Mouse (Mus musculus) induced T-regulatory cell, adult 2 months (primary cell): ENCODE results near the gene Aldh1a2.

ENCODE experiments used
- DNase-seq: peaks from one replicate; pipeline ENCODE4 v3.0.0-alpha.2; 2012; ENCODE audit warnings: low read depth

Gene Aldh1a2

GRCm38 (mm10) chr9:71289810-71290209 is 74.2 kb downstream of the Aldh1a2 start:
- no peak for DNase-seq

- DNase-seq, result no peak
Measured at GRCm38 (mm10) chr9:71290730-71291129, 75.1 kb downstream of the Aldh1a2 start.

DNA sequence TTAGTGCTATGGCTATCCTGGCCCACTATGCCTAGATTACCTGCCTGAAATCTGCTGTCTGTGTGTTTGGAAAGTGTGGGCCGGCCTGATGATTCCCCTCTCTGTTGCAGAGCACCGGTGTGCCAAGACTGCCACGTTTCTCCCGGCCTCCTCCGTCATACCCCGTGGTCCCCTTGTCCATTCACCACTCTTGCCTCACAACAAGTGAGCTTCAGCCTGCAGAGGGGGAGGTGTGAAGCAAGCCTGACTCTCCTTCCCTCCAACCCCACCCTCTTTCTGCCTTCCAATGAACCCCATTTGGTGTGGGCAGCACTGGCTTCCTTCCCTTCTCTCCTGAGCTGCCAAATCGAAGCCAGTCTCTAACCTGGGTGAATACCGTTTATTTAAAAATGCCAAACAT is 79.9 kb downstream of the Aldh1a2 start:
- no peak for DNase-seq

DNA sequence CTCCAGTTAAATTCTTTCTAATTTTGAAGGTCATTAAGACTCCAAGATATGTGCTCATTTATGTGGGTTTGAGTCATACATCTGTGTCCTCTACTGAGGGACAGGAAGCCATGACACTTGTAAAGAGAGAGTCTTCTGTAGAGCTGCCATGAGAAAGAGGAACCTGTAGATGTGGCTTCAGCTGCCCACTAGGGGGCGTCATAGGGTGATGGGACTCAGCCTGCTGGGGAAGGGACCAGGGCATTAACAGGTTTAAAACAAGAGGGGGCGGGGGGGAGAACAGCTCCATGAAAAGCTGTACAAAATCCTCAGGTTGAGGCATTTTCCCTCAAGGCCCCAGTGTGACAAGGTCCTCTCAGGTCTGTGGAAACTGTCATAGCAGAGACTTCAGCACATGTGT is 88.0 kb downstream of the Aldh1a2 start:
- peak; percentile 3 for DNase-seq

DNA sequence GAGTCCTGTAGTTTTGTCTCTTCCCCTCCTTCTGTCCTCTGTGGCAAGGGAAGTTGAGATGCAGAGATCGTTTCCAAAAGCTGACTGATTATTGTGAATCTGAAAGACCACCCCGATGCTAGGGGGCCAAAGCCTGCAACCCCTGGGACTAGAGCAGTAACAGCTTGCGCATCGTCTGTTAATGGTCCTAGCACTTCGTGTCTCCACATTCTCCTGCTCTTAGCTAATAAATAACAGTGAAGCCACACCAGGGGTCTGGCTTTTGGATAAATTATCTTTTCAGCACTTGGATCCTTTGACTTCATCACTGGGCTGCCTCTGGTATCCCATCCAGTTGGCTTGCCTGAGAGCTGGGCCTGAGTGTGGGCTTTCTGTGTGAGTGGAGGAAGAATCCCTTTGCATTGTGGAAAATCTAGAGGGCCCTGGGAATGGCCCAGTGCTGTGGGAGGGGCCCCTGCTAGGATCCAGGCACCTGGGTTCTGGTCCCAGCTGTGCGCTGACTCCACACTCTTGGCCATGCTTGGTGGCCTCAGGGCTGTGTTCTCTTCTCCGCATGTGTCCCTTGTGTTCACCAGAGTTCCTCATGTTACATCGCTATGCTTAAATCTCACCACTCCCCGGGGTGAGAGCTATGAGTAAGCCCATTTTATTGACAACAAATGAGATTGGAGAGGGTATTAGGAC is 91.7 kb downstream of the Aldh1a2 start:
- DNase-seq, result no peak

- peak; percentile 9 for DNase-seq
Measured at GRCm38 (mm10) chr9:71315960-71316359, 100.4 kb downstream of the Aldh1a2 start.

GRCm38 (mm10) chr9:71317096-71317920 is 101.7 kb downstream of the Aldh1a2 start:
- no peak for DNase-seq

DNA sequence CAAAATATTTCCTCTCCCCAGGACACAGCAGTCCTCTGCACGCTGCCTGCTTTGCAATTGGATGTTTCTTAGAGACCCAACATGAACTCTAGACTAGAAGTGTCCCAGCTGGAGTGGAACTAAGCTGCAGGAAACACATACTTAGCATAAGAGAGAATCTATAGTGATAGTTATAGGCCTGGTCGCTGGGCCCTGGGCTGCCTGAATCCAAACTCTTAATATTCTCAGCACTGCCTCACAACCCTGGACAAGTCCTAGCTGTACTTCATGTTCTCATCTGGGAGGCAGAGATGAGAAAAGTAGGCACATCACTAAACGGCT is 102.3 kb downstream of the Aldh1a2 start:
- no peak for DNase-seq

- DNase-seq, result no peak
Measured at GRCm38 (mm10) chr9:71319776-71320175, 104.2 kb downstream of the Aldh1a2 start.

GRCm38 (mm10) chr9:71320246-71321155 is 104.9 kb downstream of the Aldh1a2 start:
- DNase-seq, result peak; percentile 40

DNA sequence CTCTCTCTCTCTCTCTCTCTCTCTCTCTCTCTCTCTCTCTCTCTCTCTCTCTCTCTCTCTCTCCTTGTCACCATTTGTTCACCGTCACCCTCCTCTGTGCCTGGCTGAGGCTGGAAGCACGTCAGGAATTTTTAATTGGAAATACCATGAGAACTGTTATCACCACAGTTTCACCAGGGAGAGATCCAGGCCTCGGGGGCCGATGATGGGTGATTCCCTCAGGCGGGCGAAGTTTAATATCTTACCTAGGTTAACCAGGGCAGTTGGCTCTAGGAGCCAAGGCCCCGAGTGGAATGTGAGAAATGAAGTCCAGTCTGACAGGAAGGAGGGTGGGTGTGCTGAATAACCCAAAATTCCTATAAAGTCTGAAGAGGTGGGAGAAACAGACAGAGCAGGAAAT is 105.8 kb downstream of the Aldh1a2 start:
- DNase-seq, result no peak

- no peak for DNase-seq
Measured at GRCm38 (mm10) chr9:71321871-71322270, 106.3 kb downstream of the Aldh1a2 start.

DNA sequence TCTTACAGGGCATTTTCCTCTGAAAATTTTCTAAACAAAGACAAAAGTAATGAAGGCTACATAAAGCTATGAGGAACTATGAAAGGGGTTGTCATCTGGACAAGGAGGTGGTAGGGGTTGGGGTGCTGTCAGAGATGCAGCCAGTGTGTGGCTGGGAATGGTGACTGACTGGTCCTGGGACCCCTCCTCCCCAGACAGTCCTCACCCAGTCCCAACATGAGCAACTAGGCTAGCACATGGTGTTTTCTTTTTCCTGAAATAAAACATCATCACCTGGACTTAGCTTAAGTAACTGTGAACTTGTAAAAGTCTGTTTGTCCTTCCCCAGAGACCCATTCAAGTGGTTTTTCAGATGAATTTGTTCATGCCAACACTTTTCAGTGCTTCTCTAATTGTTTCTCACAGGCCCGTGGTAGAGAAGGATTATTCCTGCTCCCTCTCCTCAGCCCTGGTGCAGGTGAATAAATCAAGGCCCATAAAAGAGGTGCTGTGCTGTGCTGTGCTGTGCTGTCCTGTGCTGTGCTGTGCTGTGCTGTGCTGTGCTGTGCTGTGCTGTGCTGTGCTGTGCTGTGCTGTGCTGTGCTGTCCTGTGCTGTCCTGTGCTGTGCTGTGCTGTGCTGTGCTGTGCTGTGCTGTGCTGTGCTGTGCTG is 107.8 kb downstream of the Aldh1a2 start:
- DNase-seq, result no peak

DNA sequence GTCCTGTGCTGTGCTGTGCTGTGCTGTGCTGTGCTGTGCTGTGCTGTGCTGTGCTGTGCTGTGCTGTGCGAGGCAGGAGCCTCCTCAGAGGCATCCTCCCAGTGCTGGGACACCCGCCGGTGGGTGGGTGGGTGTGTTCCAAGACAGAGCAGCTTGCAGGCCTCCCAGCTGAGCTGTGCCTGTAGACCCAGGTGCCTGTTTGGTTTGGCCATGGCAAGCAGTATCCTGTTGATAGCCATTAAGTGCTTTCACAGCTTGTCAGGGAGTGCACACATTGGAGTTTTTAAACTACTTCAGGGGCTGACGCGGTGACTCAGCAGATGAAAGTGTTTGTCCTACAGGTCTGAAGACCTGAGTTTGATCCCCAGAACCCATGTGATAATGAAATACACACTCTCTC is 108.5 kb downstream of the Aldh1a2 start:
- DNase-seq, result no peak

GRCm38 (mm10) chr9:71326261-71326660 is 110.7 kb downstream of the Aldh1a2 start:
- DNase-seq, result no peak

- DNase-seq, result no peak
Measured at GRCm38 (mm10) chr9:71331661-71332060, 116.1 kb downstream of the Aldh1a2 start.

DNA sequence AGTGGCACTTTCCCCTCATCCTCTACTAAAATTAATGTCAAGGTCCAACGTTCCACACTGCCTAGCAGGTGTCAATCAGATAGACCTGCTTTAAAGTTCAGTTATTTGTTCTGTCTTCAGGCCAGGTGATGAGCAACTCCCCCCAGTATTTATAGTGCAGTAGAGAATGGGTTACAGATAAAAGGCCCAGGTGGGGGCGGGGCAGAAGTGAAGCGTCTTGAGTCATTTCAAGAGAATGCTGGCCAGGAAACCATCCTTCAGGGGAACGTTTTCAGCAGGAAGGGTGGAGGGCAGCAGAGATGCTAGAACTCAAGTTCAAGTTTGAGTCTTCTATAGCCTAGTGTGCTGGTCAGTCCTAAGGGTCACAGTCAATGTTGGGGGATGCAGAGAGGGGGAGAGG is 121.1 kb downstream of the Aldh1a2 start:
- peak; percentile 52 for DNase-seq

GRCm38 (mm10) chr9:71337425-71337824 is 121.8 kb downstream of the Aldh1a2 start:
- DNase-seq, result no peak

DNA sequence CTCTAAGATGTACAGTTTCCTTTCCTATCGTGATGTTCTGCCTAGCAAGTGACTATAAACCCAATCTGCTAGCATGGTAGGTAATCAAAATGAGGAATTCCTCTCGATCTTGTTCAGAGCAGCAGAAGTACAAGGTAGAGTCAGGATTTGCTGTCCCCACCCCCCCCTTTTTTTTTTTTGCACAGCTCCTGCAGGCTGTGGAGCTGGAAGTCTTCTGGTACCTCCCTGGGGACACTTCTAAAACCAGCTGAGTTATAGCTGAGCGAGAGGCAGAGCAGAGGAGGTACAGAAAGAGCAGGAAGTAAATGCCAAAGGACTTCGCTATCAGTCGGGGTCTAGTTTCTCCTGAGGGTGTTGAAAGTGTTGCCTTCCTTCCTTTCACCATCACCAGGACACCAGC is 124.5 kb downstream of the Aldh1a2 start:
- DNase-seq, result no peak
